Mouse (Mus musculus) embryonic fibroblast, embryonic 13.5 days (primary cell): Measurements from ENCODE around the gene Iffo1.

ENCODE experiments used
- CTCF ChIP-seq: IDR thresholded peaks from 2 replicates; pipeline ENCODE4 v1.5.1; 2011; ENCODE audit warnings: mild to moderate bottlenecking, control low read depth, low read length, moderate library complexity, borderline replicate concordance; ENCODE audit not compliant: insufficient read depth
- POLR2A ChIP-seq: IDR thresholded peaks from 2 replicates; pipeline ENCODE4 v1.6.1; 2011; ENCODE audit warnings: low read depth, mild to moderate bottlenecking, control low read depth, low read length, moderate library complexity

DNA sequence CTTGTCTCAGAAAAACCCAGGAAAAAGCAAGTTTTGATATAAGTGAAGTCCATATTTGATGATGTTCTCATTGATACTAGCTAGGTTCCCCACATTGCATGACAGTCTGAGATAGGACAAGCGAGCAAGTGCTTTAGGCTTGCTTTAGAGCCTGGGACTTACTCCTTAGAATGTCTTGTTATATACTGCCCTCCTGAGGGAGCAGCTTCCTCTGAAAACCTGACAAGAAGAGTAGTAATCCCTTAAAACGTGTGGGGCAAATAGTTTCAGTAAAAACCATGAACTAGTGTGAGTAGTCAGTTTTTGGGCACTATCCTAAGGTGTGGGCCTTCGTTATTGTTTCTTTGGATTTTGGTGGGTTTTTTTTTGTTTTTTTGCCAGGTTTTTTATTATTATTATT lies 1.9 kb upstream of the Iffo1 start:
- no peak for TF ChIP-seq POLR2A
- TF ChIP-seq CTCF = no peak
